Mouse (Mus musculus) heart, adult 2 months (tissue): ENCODE data around the gene Metap1. TPM values are rescaled to one million over a fixed set of nuclear protein-coding genes. Genes with fewer than 3 reads are reported as not detected.

Experiments
- DNase-seq, 2 experiments: peaks; one replicate each; pipeline ENCODE4 v3.0.0; 2021
- H3K27ac ChIP-seq: fragments of 200-600 bp; 2 replicates; pipeline ENCODE4 v1.8.1; 2022
- H3K27me3 ChIP-seq: fragments of 200-500 bp; 2 replicates; pipeline ENCODE4 v1.6.1; 2012; ENCODE audit warnings: mild to moderate bottlenecking, low read length, inconsistent platforms, mixed read lengths; ENCODE audit not compliant: control insufficient read depth, insufficient read depth
- H3K36me3 ChIP-seq: fragments of 200-500 bp; 2 replicates; pipeline ENCODE4 v1.6.1; 2012; ENCODE audit warnings: low read length, inconsistent platforms; ENCODE audit not compliant: control insufficient read depth, insufficient read depth
- H3K4me1 ChIP-seq: fragments of 200-500 bp; 2 replicates; pipeline ENCODE4 v1.6.1; 2011; ENCODE audit warnings: low read length; ENCODE audit not compliant: control insufficient read depth, insufficient read depth
- H3K4me3 ChIP-seq: fragments of 200-600 bp; 2 replicates; pipeline ENCODE4 v1.8.1; 2022
- H3K79me2 ChIP-seq: fragments of 200-500 bp; replicated peaks from 2 replicates; pipeline ENCODE4 v1.6.1; 2012; ENCODE audit warnings: mild to moderate bottlenecking, inconsistent platforms, low read length, moderate library complexity, mixed read lengths; ENCODE audit not compliant: control insufficient read depth, insufficient read depth
- H3K9ac ChIP-seq: fragments of 200-500 bp; 2 replicates; pipeline ENCODE4 v1.6.1; 2012; ENCODE audit warnings: low read depth, mild to moderate bottlenecking, control low read depth, inconsistent platforms, low read length, mixed read lengths
- CTCF ChIP-seq: fragments of 200-600 bp; IDR thresholded peaks from 2 replicates; pipeline ENCODE4 v1.8.1; 2022; ENCODE audit warnings: antibody characterized with exemption, mild to moderate bottlenecking, moderate library complexity
- EP300 ChIP-seq: fragments of 200-500 bp; IDR thresholded peaks from 2 replicates; pipeline ENCODE4 v1.6.1; 2011; ENCODE audit warnings: low read depth, low read length, control low read depth; ENCODE audit not compliant: insufficient read depth
- POLR2A ChIP-seq: fragments of 200-500 bp; IDR thresholded peaks from 2 replicates; pipeline ENCODE4 v1.6.1; 2011; ENCODE audit warnings: mild to moderate bottlenecking, low read depth, low read length, control low read depth; ENCODE audit not compliant: insufficient read depth
- WGBS: fragments of 180-500 bp; shearing (Covaris S2); methylation state at CpG from one replicate; pipeline ENCODE4 v1.1.7; 2018; 5-methylcytosine and 5-hydroxymethylcytosine counted together
- intact Hi-C: fragments of 180-260 bp; cut with DNase I; formaldehyde crosslinking; loops from one replicate; pipeline ENCODE4 v1.15.1; 2025
- polyA plus RNA-seq: library from polyadenylated mRNA; depleted of rRNA; stranded (reverse); fragments of >200 nt; gene quantifications from 2 replicates; pipeline ENCODE4 v1.2.3, GENCODE M21; 2012
- total RNA-seq, 2 experiments: library from RNA; stranded (reverse); gene quantifications; 2 replicates each; pipeline ENCODE4 v1.2.3; 2021

Metap1 gene
- total and polyA plus RNA-seq, 3 experiments = 21.3 to 39.1 (median 34.5) TPM

DNA sequence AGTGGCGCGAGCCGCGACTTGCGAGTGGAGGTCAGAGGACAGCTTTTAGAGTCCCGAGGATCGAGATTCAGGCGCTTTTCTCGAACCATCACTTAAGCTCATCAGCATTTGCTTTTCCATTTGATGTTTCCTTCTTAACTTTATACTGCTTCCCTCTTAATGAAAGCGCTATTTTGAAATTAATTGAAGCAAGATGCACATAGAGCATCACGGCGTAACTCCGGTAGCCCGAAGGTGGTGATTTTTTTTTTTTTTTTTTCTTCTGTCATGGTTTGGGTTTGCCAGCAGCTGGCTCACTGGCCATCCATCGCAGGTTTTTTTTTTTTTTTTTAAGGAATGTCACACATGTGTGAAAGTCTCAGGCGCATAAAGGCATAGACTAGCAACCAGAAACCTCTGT lies 39.0 kb upstream of the Metap1 start:
- H3K27ac ChIP-seq = no peak overlapping the region
- H3K4me1 ChIP-seq = peaks cover 7% of the 10 kb centered on the region
- TF ChIP-seq CTCF = no peak
- TF ChIP-seq POLR2A = no peak
- no peak for TF ChIP-seq EP300
- no peak for DNase-seq
- peaks cover 22% of the 10 kb centered on the region; the same call in 1 of the 2 replicates for H3K36me3 ChIP-seq
- H3K27me3 ChIP-seq = no peaks in the 10 kb centered on the region
- H3K4me3 ChIP-seq = peak overlapping the region; percentile 92
- peaks cover 6% of the 10 kb centered on the region for H3K79me2 ChIP-seq
- WGBS = 4% methylated on average over 16 of the region's 16 CpGs
- no peak overlapping the region for H3K9ac ChIP-seq
- intact Hi-C loops = loop anchor here (5.0 kb wide), 1 partner anchor 214 kb away; the partner anchor contains the start of gene Tspan5

DNA sequence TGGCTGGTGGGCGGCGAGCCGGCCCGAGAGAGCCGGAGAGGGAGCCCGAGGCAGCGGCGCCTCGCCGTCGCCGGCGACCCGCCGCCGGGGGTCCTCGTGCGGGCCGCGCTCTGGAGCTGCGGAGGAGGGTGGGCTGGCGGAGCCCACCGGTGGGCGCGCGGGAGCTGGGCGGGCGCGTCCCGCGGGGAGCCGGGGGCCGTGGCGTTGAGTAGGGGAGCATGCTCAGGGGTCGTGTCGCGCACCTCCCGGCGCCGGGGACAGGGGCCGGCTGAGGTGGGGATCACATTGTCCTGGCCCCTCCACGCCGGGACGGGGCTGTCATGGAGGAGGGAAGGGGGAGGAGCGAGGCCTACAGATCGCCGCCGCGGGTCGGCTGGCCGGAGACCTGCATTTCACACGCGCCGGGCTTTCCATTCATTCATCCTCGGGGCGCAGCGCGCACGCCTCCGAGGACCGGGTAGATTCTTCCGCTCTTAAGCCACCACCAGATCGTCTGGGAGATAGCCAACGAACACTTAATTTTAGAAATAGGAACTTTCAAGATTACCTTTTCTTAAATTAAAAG lies 38.4 kb upstream of the Metap1 start:
- TF ChIP-seq POLR2A (no peak), CTCF (no peak), EP300 (no peak)
- Histone ChIP-seq H3K9ac (peak overlapping the region; percentile 92), H3K4me3 (peak overlapping the region; percentile 92), H3K4me1 (peaks cover 7% of the 10 kb centered on the region), H3K36me3 (peaks cover 21% of the 10 kb centered on the region; the same call in 1 of the 2 replicates), H3K79me2 (peaks cover 6% of the 10 kb centered on the region), H3K27me3 (no peaks in the 10 kb centered on the region), H3K27ac (peak overlapping the region; percentile 63)
- WGBS = under 1% methylated on average over 59 of the region's 64 CpGs
- peak; percentile 80 to 81 for DNase-seq
- intact Hi-C loops = loop anchor here (2.0 to 5.0 kb wide), 4 partner anchors 23 to 215 kb away; partner anchors contain the start of genes Adh5, Metap1 and Tspan5

GRCm38 (mm10) chr3:138526916-138527666 lies 37.8 kb upstream of the Metap1 start:
- Histone ChIP-seq H3K9ac (peak overlapping the region; percentile 92), H3K27me3 (no peaks in the 10 kb centered on the region), H3K36me3 (peaks cover 19% of the 10 kb centered on the region; the same call in 1 of the 2 replicates), H3K4me3 (peak overlapping the region; percentile 92), H3K79me2 (peaks cover 6% of the 10 kb centered on the region), H3K27ac (peak overlapping the region; percentile 92), H3K4me1 (peaks cover 7% of the 10 kb centered on the region)
- peak; percentile 94 to 98 for DNase-seq
- WGBS = under 1% methylated on average over 82 of the region's 85 CpGs
- TF ChIP-seq CTCF (peak; percentile 58), EP300 (peak; percentile 49; the same call in 1 of the 2 replicates), POLR2A (peak; percentile 94)
- intact Hi-C loops = loop anchor here (2.0 to 5.0 kb wide), 4 partner anchors 24 to 215 kb away; partner anchors contain the start of genes Adh5, Metap1 and Tspan5

- Histone ChIP-seq H3K4me3 (peak within 1 kb of the TSS; percentile 92), H3K4me1 (peaks cover 6% of the 10 kb centered on the region), H3K9ac (peak within 1 kb of the TSS; percentile 77), H3K36me3 (peaks cover 15% of the 10 kb centered on the region; the same call in 1 of the 2 replicates), H3K79me2 (peaks cover 5% of the 10 kb centered on the region; the same call in 1 of the 2 replicates), H3K27me3 (no peaks in the 10 kb centered on the region), H3K27ac (peak within 1 kb of the TSS; percentile 81)
- peak; percentile 67 to 69 for DNase-seq
- 6% methylated on average over 39 of the region's 39 CpGs for WGBS
- intact Hi-C loops = loop anchor here (2.0 to 5.0 kb wide), 4 partner anchors 25 to 216 kb away; partner anchors contain the start of genes Adh5, Metap1 and Tspan5
- TF ChIP-seq POLR2A = no peak
Measured at GRCm38 (mm10) chr3:138526073-138526915, 37.0 kb upstream of the Metap1 start, which contains the start of gene Eif4e. Gene Eif4e, plus strand, starts transcription at chr3:138526179.

GRCm38 (mm10) chr3:138525494-138525893 lies 36.2 kb upstream of the Metap1 start:
- Histone ChIP-seq H3K79me2 (peaks cover 4% of the 10 kb centered on the region; the same call in 1 of the 2 replicates), H3K9ac (no peak overlapping the region), H3K4me3 (no peak overlapping the region), H3K36me3 (peaks cover 13% of the 10 kb centered on the region; the same call in 1 of the 2 replicates), H3K27me3 (no peaks in the 10 kb centered on the region), H3K27ac (no peak overlapping the region), H3K4me1 (peaks cover 4% of the 10 kb centered on the region)
- intact Hi-C loops = loop anchor here (5.0 kb wide), 1 partner anchor 217 kb away; the partner anchor contains the start of gene Tspan5
- 81% methylated on average over 8 of the region's 8 CpGs for WGBS
- no peak for TF ChIP-seq EP300
- TF ChIP-seq POLR2A = no peak
- no peak for TF ChIP-seq CTCF
- DNase-seq = no peak
